Mouse (Mus musculus) spleen, postnatal 14 days (tissue): Measurements from ENCODE around the gene Fam180a.
"Not testable (repeated sequence)": the region's sequence is repeated elsewhere in the genome, so short reads cannot be mapped to it uniquely, and the experiment has no call there.

Source experiments
- DNase-seq, 2 experiments: peaks; one replicate each; pipeline ENCODE4 v3.0.0; 2021 to 2022; ENCODE audit warnings: low spot score in 2 of 2

The Fam180a gene

GRCm38 (mm10) chr6:35326111-35326515 is at the start of gene Fam180a:
Gene Fam180a (minus strand): TSS chr6:35326141.
- no peak for DNase-seq

GRCm38 (mm10) chr6:35374052-35374451 is 48.1 kb upstream of the Fam180a start:
- DNase-seq: no peak

GRCm38 (mm10) chr6:35370356-35370755 is 44.4 kb upstream of the Fam180a start:
- no peak for DNase-seq

GRCm38 (mm10) chr6:35369578-35370282 is 43.8 kb upstream of the Fam180a start:
- not testable (repeated sequence) for DNase-seq

- DNase-seq: no peak
These were observed 36.7 kb upstream of the Fam180a start for GRCm38 (mm10) chr6:35362596-35362995.

- DNase-seq: no peak
These were observed 29.4 kb upstream of the Fam180a start for GRCm38 (mm10) chr6:35355320-35355719.

GRCm38 (mm10) chr6:35354622-35354998 is 28.7 kb upstream of the Fam180a start:
- no peak for DNase-seq

GRCm38 (mm10) chr6:35353846-35354621 is 28.1 kb upstream of the Fam180a start:
- no peak for DNase-seq

GRCm38 (mm10) chr6:35353416-35353815 is 27.5 kb upstream of the Fam180a start:
- DNase-seq: no peak

- no peak for DNase-seq
These were observed 26.9 kb upstream of the Fam180a start for GRCm38 (mm10) chr6:35352867-35353266.

GRCm38 (mm10) chr6:35351826-35352225 is 25.9 kb upstream of the Fam180a start:
- DNase-seq: no peak

GRCm38 (mm10) chr6:35349784-35350183 is 23.8 kb upstream of the Fam180a start:
- no peak for DNase-seq

GRCm38 (mm10) chr6:35338640-35339039 is 12.7 kb upstream of the Fam180a start:
- DNase-seq: no peak

GRCm38 (mm10) chr6:35337836-35338235 is 11.9 kb upstream of the Fam180a start:
- no peak for DNase-seq

GRCm38 (mm10) chr6:35335452-35335851 is 9.5 kb upstream of the Fam180a start:
- DNase-seq: no peak

GRCm38 (mm10) chr6:35334278-35334677 is 8.3 kb upstream of the Fam180a start:
- no peak for DNase-seq

GRCm38 (mm10) chr6:35333632-35334031 is 7.7 kb upstream of the Fam180a start:
- no peak for DNase-seq

- DNase-seq: no peak
These were observed 4.9 kb upstream of the Fam180a start for GRCm38 (mm10) chr6:35330834-35331233.

- no peak for DNase-seq
These were observed 4.0 kb upstream of the Fam180a start for GRCm38 (mm10) chr6:35329956-35330355.

GRCm38 (mm10) chr6:35324306-35324705 is 1.6 kb downstream of the Fam180a start:
- DNase-seq: no peak

- no peak for DNase-seq
These were observed 2.9 kb downstream of the Fam180a start for GRCm38 (mm10) chr6:35323046-35323445.

- no peak for DNase-seq
These were observed 4.8 kb downstream of the Fam180a start for GRCm38 (mm10) chr6:35321105-35321504.

- no peak for DNase-seq
These were observed 6.1 kb downstream of the Fam180a start for GRCm38 (mm10) chr6:35319850-35320249.
